Mouse (Mus musculus) cerebellum, adult 2 months (tissue): ENCODE measurements around the gene Foxp1. TPM values are rescaled to one million over a fixed set of nuclear protein-coding genes. Genes with fewer than 3 reads are reported as not detected.

Source experiments
- DNase-seq, 2 experiments: peaks; one replicate each; pipeline ENCODE4 v3.0.0; 2021
- H3K27ac ChIP-seq: fragments of 200-500 bp; 2 replicates; pipeline ENCODE4 v1.5.1; 2012; ENCODE audit warnings: low read length, control low read depth, inconsistent platforms; ENCODE audit not compliant: insufficient read depth
- H3K27me3 ChIP-seq: fragments of 200-500 bp; 2 replicates; pipeline ENCODE4 v1.6.1; 2012; ENCODE audit warnings: inconsistent platforms, mild to moderate bottlenecking, low read length, moderate library complexity; ENCODE audit not compliant: control insufficient read depth, insufficient read depth
- H3K4me1 ChIP-seq: fragments of 200-500 bp; 2 replicates; pipeline ENCODE4 v1.6.1; 2011; ENCODE audit warnings: low read length; ENCODE audit not compliant: control insufficient read depth, insufficient read depth
- H3K4me3 ChIP-seq: fragments of 200-500 bp; replicated peaks from 2 replicates; pipeline ENCODE3; 2011; ENCODE audit warnings: mild to moderate bottlenecking, low read depth, low read length, control low read depth; ENCODE audit not compliant: insufficient read depth
- CTCF ChIP-seq: fragments of 200-500 bp; IDR thresholded peaks from 2 replicates; pipeline ENCODE4 v1.5.1; 2011; ENCODE audit warnings: low read depth, mild to moderate bottlenecking, control low read depth, low read length, moderate library complexity, borderline replicate concordance; ENCODE audit not compliant: insufficient read depth
- POLR2A ChIP-seq: fragments of 200-500 bp; IDR thresholded peaks from 2 replicates; pipeline ENCODE4 v1.6.1; 2011; ENCODE audit warnings: low read length, control low read depth, borderline replicate concordance; ENCODE audit not compliant: insufficient read depth
- WGBS: fragments of 180-500 bp; shearing (Covaris S2); methylation state at CpG from one replicate; pipeline ENCODE4 v1.1.7; 2018; 5-methylcytosine and 5-hydroxymethylcytosine counted together
- polyA plus RNA-seq: library from polyadenylated mRNA; depleted of rRNA; stranded (reverse); fragments of >200 nt; gene quantifications from 2 replicates; pipeline ENCODE4 v1.2.3, GENCODE M21; 2012

Gene Foxp1
- polyA plus RNA-seq, 1 experiment: 21.0 TPM

GRCm38 (mm10) chr6:99188366-99189216, 333.9 kb downstream of the Foxp1 start:
- no peak for DNase-seq
- Histone ChIP-seq H3K27me3 (no peaks in the 10 kb centered on the region), H3K27ac (no peak overlapping the region), H3K4me3 (no peak overlapping the region), H3K4me1 (peaks cover 2% of the 10 kb centered on the region; the same call in 1 of the 2 replicates)
- 89% methylated on average over 4 of the region's 4 CpGs for WGBS
- TF ChIP-seq POLR2A (no peak), CTCF (no peak)

DNA sequence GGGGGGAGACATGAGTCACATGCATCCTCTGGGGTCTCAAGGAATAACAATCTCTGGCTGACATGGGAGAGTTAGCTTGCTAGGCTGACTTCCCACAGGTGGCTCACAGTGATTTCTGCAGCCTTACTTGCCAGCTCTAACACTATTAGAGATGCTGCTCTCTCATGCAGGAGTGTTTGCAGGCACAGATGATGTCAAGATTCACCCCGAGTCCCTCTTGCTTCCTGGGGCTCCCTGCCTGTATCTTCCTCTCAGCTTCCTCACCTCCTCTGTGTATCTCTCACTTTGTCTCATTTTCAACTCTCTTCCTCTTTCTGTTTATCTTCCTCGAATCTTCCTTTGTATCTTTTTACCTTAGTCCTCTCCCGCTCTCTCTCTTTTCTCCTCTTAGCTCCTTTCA, 334.6 kb downstream of the Foxp1 start:
- Histone ChIP-seq H3K27ac (no peak overlapping the region), H3K4me1 (peaks cover 2% of the 10 kb centered on the region; the same call in 1 of the 2 replicates), H3K4me3 (no peak overlapping the region), H3K27me3 (no peaks in the 10 kb centered on the region)
- no peak for DNase-seq
- 86% methylated on average over 3 of the region's 3 CpGs for WGBS
- TF ChIP-seq CTCF (no peak), POLR2A (no peak)

GRCm38 (mm10) chr6:99187415-99187814, 335.1 kb downstream of the Foxp1 start:
- TF ChIP-seq CTCF (no peak), POLR2A (no peak)
- no peaks in the 10 kb centered on the region for H3K27me3 ChIP-seq
- no peak overlapping the region for H3K27ac ChIP-seq
- H3K4me3 ChIP-seq: no peak overlapping the region
- WGBS: 76% methylated on average over 2 of the region's 2 CpGs
- no peak for DNase-seq
- peaks cover 2% of the 10 kb centered on the region; the same call in 1 of the 2 replicates for H3K4me1 ChIP-seq

- no peak for TF ChIP-seq POLR2A
- H3K27me3 ChIP-seq: no peaks in the 10 kb centered on the region
- H3K4me1 ChIP-seq: no peaks in the 10 kb centered on the region
- H3K27ac ChIP-seq: no peak overlapping the region
- no peak for DNase-seq
- H3K4me3 ChIP-seq: no peak overlapping the region
- WGBS: 72% methylated on average over 7 of the region's 7 CpGs
Observed at GRCm38 (mm10) chr6:99186569-99186968, 336.0 kb downstream of the Foxp1 start.

DNA sequence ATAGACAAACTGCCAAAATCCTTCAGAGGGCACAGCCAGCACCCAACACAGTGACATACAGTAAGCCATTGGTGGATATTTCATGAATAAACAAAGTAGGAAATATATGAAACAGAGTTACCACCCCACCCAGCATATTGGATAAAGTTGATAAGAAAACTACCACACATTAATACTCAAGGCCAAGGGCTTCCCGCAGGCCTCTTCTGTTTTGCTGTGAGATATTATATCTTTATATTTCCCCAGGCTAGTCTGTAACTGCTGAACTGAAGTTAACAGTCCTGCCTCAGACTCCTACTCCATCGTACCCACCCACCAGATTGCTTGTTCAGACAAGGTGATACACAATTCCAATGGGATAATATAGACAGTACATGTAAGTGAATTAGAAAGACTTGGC, 336.7 kb downstream of the Foxp1 start:
- 91% methylated on average over 2 of the region's 2 CpGs for WGBS
- Histone ChIP-seq H3K4me1 (no peaks in the 10 kb centered on the region), H3K27me3 (no peaks in the 10 kb centered on the region), H3K27ac (no peak overlapping the region), H3K4me3 (no peak overlapping the region)
- TF ChIP-seq POLR2A (no peak), CTCF (no peak)
- DNase-seq: no peak

- no peak for DNase-seq
- no peak for TF ChIP-seq CTCF
- no peak for TF ChIP-seq POLR2A
- no peak overlapping the region for H3K4me3 ChIP-seq
- no peak overlapping the region for H3K27ac ChIP-seq
- WGBS: 95% methylated on average over 5 of the region's 5 CpGs
- H3K27me3 ChIP-seq: no peaks in the 10 kb centered on the region
- no peaks in the 10 kb centered on the region for H3K4me1 ChIP-seq
Observed at GRCm38 (mm10) chr6:99184051-99184450, 338.5 kb downstream of the Foxp1 start.

DNA sequence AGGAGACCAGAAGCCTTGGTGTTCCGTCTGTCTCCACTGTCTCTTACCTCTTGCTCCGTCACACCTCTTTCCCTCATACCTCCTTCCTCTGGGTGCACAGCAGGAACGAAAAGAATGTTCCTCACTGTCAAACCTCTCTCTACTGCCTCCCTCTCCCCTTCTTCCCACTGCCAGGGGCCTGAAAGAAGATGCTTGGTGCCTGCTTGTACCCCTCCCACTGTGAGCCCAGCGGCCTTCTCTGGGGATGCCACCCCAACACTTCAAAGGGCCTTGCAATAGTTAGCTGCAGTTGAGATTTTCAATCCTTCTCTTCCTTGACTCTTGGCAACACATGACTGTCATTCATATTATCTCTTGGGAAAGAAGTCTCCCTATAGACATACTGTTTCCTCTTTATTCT, 339.7 kb downstream of the Foxp1 start:
- TF ChIP-seq POLR2A (no peak), CTCF (no peak)
- H3K27ac ChIP-seq: no peak overlapping the region
- H3K4me3 ChIP-seq: no peak overlapping the region
- no peak for DNase-seq
- WGBS: 87% methylated on average over 4 of the region's 4 CpGs
- H3K4me1 ChIP-seq: no peaks in the 10 kb centered on the region
- no peaks in the 10 kb centered on the region for H3K27me3 ChIP-seq

- Histone ChIP-seq H3K4me1 (no peaks in the 10 kb centered on the region), H3K27ac (no peak overlapping the region), H3K4me3 (no peak overlapping the region), H3K27me3 (no peaks in the 10 kb centered on the region)
- DNase-seq: no peak
- 86% methylated on average over 3 of the region's 3 CpGs for WGBS
- no peak for TF ChIP-seq CTCF
- TF ChIP-seq POLR2A: no peak
Observed at GRCm38 (mm10) chr6:99176216-99176615, 346.3 kb downstream of the Foxp1 start.
